In the genomic region with DNA sequence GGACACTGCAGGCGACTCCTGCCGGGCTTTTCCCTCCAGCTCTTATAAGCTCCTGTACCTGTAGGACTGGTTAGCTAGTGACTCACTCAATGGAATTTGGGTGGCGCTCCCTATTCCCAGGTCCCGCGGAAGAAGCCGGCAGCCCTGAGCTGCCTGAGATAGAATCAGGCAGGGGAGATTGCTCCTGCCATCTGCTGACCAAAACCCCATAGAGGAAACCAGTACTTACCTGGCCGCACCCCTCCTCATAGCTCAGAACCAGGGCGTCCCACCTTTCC, we compare ENCODE assay signal across 8 mouse cellular contexts. TPM values are rescaled to one million over a fixed set of nuclear protein-coding genes. Genes with fewer than 3 reads are reported as not detected.
DNase-seq lines count a peak whose midpoint lies in the region; ATAC-seq and TF ChIP-seq lines count a peak whose summit lies in the region.

A gene (minus strand): TSS at position 20 of the 278 bp plus-strand sequence.

- 8% methylated on average over 8 of the region's 8 CpGs for WGBS in heart, embryonic 11.5 days (ENCODE audit: insufficient replicate concordance)
- 4% methylated on average over 8 of the region's 8 CpGs for WGBS in heart, adult 2 months
- whole genome bisulfite sequencing in forebrain, embryonic 14.5 days: 4% methylated on average over 8 of the region's 8 CpGs
- 7% methylated on average over 8 of the region's 8 CpGs for WGBS in midbrain, embryonic 14.5 days

- TF ChIP-seq CTCF in heart, adult 2 months (IDR thresholded peaks at IDR 0.05): no peak

- no peak for TF ChIP-seq POLR2A in heart, adult 2 months (IDR thresholded peaks at IDR 0.05; ENCODE audit: insufficient read depth, low read depth, low read length)

- H3K4me3 ChIP-seq in heart, embryonic 11.5 days (ENCODE audit: low read depth, low read length): peak within 1 kb of the TSS; percentile 44
- H3K4me3 ChIP-seq in heart, adult 2 months: no peak within 1 kb of the TSS
- peak within 1 kb of the TSS; percentile 42 for H3K4me3 ChIP-seq in forebrain, embryonic 14.5 days (ENCODE audit: low read depth, low read length)
- H3K4me3 ChIP-seq in midbrain, embryonic 14.5 days (replicated peaks; ENCODE audit: low read depth, low read length): peak within 1 kb of the TSS; percentile 50

- H3K27ac ChIP-seq in heart, embryonic 11.5 days (ENCODE audit: low read depth, low read length): no peak within 1 kb of the TSS
- H3K27ac ChIP-seq in heart, adult 2 months: no peak within 1 kb of the TSS
- H3K27ac ChIP-seq in forebrain, embryonic 14.5 days (ENCODE audit: low read depth, low read length): no peak within 1 kb of the TSS
- H3K27ac ChIP-seq in midbrain, embryonic 14.5 days (replicated peaks; ENCODE audit: low read depth, low read length): no peak within 1 kb of the TSS

- TF ChIP-seq EP300 in heart, adult 2 months (IDR thresholded peaks at IDR 0.05; ENCODE audit: insufficient read depth, low read depth, low read length): no peak

- no peak for DNase-seq in heart, adult 2 months
- no peak for DNase-seq in forebrain, embryonic 14.5 days (ENCODE audit: low spot score)
- DNase-seq in kidney, postnatal 36 days: peak; percentile 30 to 34
- peak; percentile 3 for DNase-seq in midbrain, embryonic 14.5 days
- DNase-seq in MN1 (ENCODE audit: low spot score): no peak
- no peak for DNase-seq in gastrocnemius, postnatal 10 days
- no peak for DNase-seq in cerebellum, postnatal 36 days

- H3K4me2 ChIP-seq in heart, embryonic 11.5 days: peak within 1 kb of the TSS; percentile 83
- peak within 1 kb of the TSS; percentile 65 for H3K4me2 ChIP-seq in forebrain, embryonic 14.5 days (ENCODE audit: low read length)
- peak within 1 kb of the TSS; percentile 70 for H3K4me2 ChIP-seq in midbrain, embryonic 14.5 days (ENCODE audit: low read length)

- no peaks in the 10 kb centered on the region for H3K36me3 ChIP-seq in heart, embryonic 11.5 days (ENCODE audit: control insufficient read depth, insufficient read depth, low read length)
- no peaks in the 10 kb centered on the region for H3K36me3 ChIP-seq in heart, adult 2 months (ENCODE audit: control insufficient read depth, insufficient read depth, low read length)
- no peaks in the 10 kb centered on the region for H3K36me3 ChIP-seq in forebrain, embryonic 14.5 days (ENCODE audit: control insufficient read depth, insufficient read depth, low read length)
- no peaks in the 10 kb centered on the region for H3K36me3 ChIP-seq in midbrain, embryonic 14.5 days (ENCODE audit: control insufficient read depth, insufficient read depth, low read length)

- no peak for ATAC-seq in heart, embryonic 11.5 days (replicated peaks; ENCODE audit: insufficient number of reproducible peaks, low FRiP score, low TSS enrichment)
- no peak for ATAC-seq in forebrain, embryonic 14.5 days
- no peak for ATAC-seq in midbrain, embryonic 14.5 days (ENCODE audit: low FRiP score, low TSS enrichment)

- no peaks in the 10 kb centered on the region for H3K79me2 ChIP-seq in heart, adult 2 months (replicated peaks; ENCODE audit: control insufficient read depth, insufficient read depth, low read length)

- H3K9ac ChIP-seq in heart, embryonic 11.5 days (ENCODE audit: low read depth, low read length): peak within 1 kb of the TSS; percentile 39; the same call in 1 of the 2 replicates
- no peak within 1 kb of the TSS for H3K9ac ChIP-seq in heart, adult 2 months (ENCODE audit: low read depth, low read length)
- peak within 1 kb of the TSS; percentile 48 for H3K9ac ChIP-seq in forebrain, embryonic 14.5 days (ENCODE audit: low read length)
- peak within 1 kb of the TSS; percentile 42 for H3K9ac ChIP-seq in midbrain, embryonic 14.5 days (replicated peaks; ENCODE audit: low read length)

- no peaks in the 10 kb centered on the region for H3K9me3 ChIP-seq in heart, embryonic 11.5 days (replicated peaks; ENCODE audit: control insufficient read depth, low read length)
- H3K9me3 ChIP-seq in forebrain, embryonic 14.5 days (replicated peaks; ENCODE audit: control insufficient read depth, low read length): no peaks in the 10 kb centered on the region
- no peaks in the 10 kb centered on the region for H3K9me3 ChIP-seq in midbrain, embryonic 14.5 days (ENCODE audit: control insufficient read depth, low read length)

- peaks cover 56% of the 10 kb centered on the region for H3K27me3 ChIP-seq in heart, embryonic 11.5 days (ENCODE audit: control insufficient read depth, insufficient read depth, low read length)
- peaks cover 13% of the 10 kb centered on the region for H3K27me3 ChIP-seq in heart, adult 2 months (ENCODE audit: control insufficient read depth, insufficient read depth, low read length)
- H3K27me3 ChIP-seq in forebrain, embryonic 14.5 days (replicated peaks; ENCODE audit: control insufficient read depth, insufficient read depth, low read length): peaks cover 47% of the 10 kb centered on the region
- H3K27me3 ChIP-seq in midbrain, embryonic 14.5 days (ENCODE audit: control insufficient read depth, insufficient read depth, low read length): peaks cover 56% of the 10 kb centered on the region

- intact Hi-C loops in heart, adult 2 months (cut with DNase I): no loop called here

- H3K4me1 ChIP-seq in heart, embryonic 11.5 days (ENCODE audit: control insufficient read depth, insufficient read depth, low read length): no peaks in the 10 kb centered on the region
- H3K4me1 ChIP-seq in heart, adult 2 months (ENCODE audit: control insufficient read depth, insufficient read depth, low read length): no peaks in the 10 kb centered on the region
- no peaks in the 10 kb centered on the region; the same call in 1 of the 2 replicates for H3K4me1 ChIP-seq in forebrain, embryonic 14.5 days (ENCODE audit: control insufficient read depth, insufficient read depth, low read length)
- H3K4me1 ChIP-seq in midbrain, embryonic 14.5 days (ENCODE audit: control insufficient read depth, insufficient read depth, low read length): 0 out of 2 replicates have a peak, but pooled peaks cover 2% of the 10 kb centered on the region

RNA-seq across cellular contexts. Expression of the gene that starts here (rescaled TPM):
- 0.41 and 0.59 TPM in 2 replicates for polyA plus RNA-seq in heart, embryonic 11.5 days (2014; fragmentation: Nextera tagmentation; extraction: Ambion mirVana)
- under 1 TPM; 0.11 to 0.18 TPM for total RNA-seq in heart, adult 2 months (2021)
- polyA plus RNA-seq in heart, adult 2 months (2012; rRNA removed): 0.18 and 1.5 TPM in 2 replicates
- polyA plus RNA-seq in forebrain, embryonic 14.5 days (2014; fragmentation: Nextera tagmentation; extraction: Ambion mirVana): 0.51 and 0.61 TPM in 2 replicates
- 0.91 and 0.94 TPM in 2 replicates for polyA plus RNA-seq in midbrain, embryonic 14.5 days (2014; fragmentation: Nextera tagmentation; extraction: Ambion mirVana)
- total RNA-seq in gastrocnemius, postnatal 10 days (2021): not detected

Comparison
In these comparisons a context has a peak if more than half of its experiments do, and no peak if none do; other contexts are left out.
1. Peak in DNase-seq, H3K4me3 ChIP-seq, H3K9ac ChIP-seq and H3K4me2 ChIP-seq in midbrain, embryonic 14.5 days; RNA of the gene not detected or under 1 TPM.
2. DNase-seq: peak in kidney, postnatal 36 days (2 of 2); none in heart, adult 2 months (0 of 2), forebrain, embryonic 14.5 days (single experiment), MN1 (single experiment), gastrocnemius, postnatal 10 days (single experiment) and cerebellum, postnatal 36 days (0 of 2).
3. Peak in every context shown above with its lines, with median percentiles within 50 percentile points of each other: H3K4me2 ChIP-seq.